Mouse (Mus musculus) ovary, adult 10 weeks (tissue): ENCODE results near the gene Thoc3. TPM values are rescaled to one million over a fixed set of nuclear protein-coding genes. Genes with fewer than 3 reads are reported as not detected.

ENCODE experiments used
- polyA plus RNA-seq: library from polyadenylated mRNA; stranded (reverse); fragments of 350-450 nt; fragmentation: Illumina TruSeq; extraction: RNeasy Lipid Tissue Mini Kit (QIAGEN cat#74804); gene quantifications from one replicate; pipeline ENCODE4 v1.2.3, GENCODE M21; 2014

The Thoc3 gene
- polyA plus RNA-seq: 7.2 TPM

GRCm38 (mm10) chr13:54468098-54469011 is at the start of gene Thoc3:
Gene Thoc3 (minus strand): TSS chr13:54468849.

GRCm38 (mm10) chr13:54503604-54504521 is 35.2 kb upstream of the Thoc3 start, which contains the start of gene Simc1:
Gene Simc1 (plus strand): TSS chr13:54503779.

Other genes with a start within 250 kb of the Thoc3 start
- 17.0 TPM for gene Cplx2, start 97.5 kb downstream of the Thoc3 start, polyA plus RNA-seq
- 15.9 TPM for gene Simc1, start 34.9 kb upstream of the Thoc3 start, polyA plus RNA-seq
- gene 4833439L19Rik, start 96.6 kb upstream of the Thoc3 start, polyA plus RNA-seq: 78.5 TPM
- gene Arl10, start 106.2 kb upstream of the Thoc3 start, polyA plus RNA-seq: 2.2 TPM
- gene Nop16, start 121.2 kb upstream of the Thoc3 start, polyA plus RNA-seq: 17.8 TPM
- 5.9 TPM for gene Higd2a, start 121.4 kb upstream of the Thoc3 start, polyA plus RNA-seq
- gene Cltb, start 142.5 kb upstream of the Thoc3 start, polyA plus RNA-seq: 5.4 TPM
- 40.4 TPM for gene Faf2, start 152.9 kb upstream of the Thoc3 start, polyA plus RNA-seq
- 30.2 TPM for gene Rnf44, start 225.1 kb upstream of the Thoc3 start, polyA plus RNA-seq
- not detected for gene Cdhr2, start 232.6 kb upstream of the Thoc3 start, polyA plus RNA-seq